Mouse (Mus musculus) gastrocnemius, postnatal 10 days (tissue): ENCODE data around the gene Thsd4. TPM values are rescaled to one million over a fixed set of nuclear protein-coding genes. Genes with fewer than 3 reads are reported as not detected.
"Not testable (repeated sequence)": the region's sequence is repeated elsewhere in the genome, so short reads cannot be mapped to it uniquely, and the experiment has no call there.

Source experiments
- DNase-seq: peaks from one replicate; pipeline ENCODE4 v3.0.0; 2021; ENCODE audit warnings: mixed read lengths
- total RNA-seq, 2 experiments: library from RNA; stranded (reverse); gene quantifications; 2 replicates each; pipeline ENCODE4 v1.2.3; 2021

The Thsd4 gene
- total RNA-seq, 2 experiments from 2014 or later: 5.9 to 9.1 TPM

DNA sequence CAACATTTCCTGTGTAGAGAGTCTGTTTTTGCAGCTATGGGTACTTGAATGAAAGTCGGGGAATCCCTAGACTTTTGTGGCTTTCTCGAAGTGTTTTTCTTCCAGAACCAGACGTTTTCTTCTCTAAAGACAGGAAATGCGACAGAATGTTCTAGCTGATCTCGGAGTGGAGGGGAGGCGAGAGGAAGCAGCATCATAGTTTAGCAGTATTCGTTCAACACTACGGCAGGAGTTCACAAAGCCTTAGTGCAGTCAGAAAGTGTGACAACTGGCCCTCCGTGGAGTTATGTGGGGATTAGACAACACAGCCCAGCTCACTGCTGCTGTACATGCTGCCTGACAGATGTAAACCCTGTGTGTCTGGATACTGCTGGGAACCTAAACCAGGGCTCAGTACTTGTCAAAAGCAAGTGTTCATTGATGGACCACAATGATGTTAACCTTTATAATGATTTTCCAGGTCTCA is 579.9 kb downstream of the Thsd4 start:
- DNase-seq: no peak

DNA sequence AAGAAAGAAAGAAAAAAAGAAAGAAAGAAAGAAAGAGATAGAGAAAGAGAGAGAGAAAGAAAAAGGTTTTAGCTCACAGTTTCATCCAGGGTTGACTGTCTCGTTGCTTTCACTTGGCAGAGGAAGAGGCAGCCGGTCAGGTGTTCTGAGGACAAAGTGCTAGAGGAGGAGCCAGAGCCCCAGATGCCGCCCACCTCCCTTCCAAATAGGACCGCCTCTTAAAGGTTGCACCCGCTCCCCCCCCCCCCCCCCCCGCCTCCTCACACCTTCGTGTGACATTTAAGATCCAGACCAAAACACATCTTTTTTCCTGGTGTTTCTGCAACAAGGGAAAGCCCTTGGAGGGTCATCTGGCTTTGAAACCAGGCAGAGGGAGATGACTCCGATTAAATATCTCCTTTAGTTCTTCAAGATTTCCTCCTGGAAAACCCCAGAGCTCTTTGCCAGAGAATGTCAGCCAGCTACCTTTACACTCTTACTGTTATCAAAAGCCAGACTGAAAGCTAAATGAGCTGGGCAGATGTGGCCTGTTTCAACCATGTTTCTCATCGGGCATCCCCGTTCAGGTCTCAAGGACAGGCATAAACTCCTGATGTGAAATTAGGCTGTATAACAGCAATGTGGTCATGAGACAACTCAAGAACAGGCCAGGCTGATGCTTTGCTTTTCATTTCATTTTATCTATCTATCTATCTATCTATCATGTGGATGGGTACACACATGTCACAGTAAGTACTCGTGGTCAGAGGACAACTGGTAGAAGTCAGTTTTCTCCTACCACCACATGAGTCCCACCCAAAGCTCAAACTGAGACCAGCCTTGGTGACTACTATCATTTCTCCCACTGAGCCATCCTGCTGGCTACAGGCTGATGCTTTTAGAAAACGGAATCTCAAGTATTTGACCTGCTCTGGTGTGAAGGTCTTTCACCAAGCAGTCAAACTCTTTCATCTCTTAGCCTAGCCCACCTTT is 580.6 kb downstream of the Thsd4 start:
- no peak for DNase-seq

DNA sequence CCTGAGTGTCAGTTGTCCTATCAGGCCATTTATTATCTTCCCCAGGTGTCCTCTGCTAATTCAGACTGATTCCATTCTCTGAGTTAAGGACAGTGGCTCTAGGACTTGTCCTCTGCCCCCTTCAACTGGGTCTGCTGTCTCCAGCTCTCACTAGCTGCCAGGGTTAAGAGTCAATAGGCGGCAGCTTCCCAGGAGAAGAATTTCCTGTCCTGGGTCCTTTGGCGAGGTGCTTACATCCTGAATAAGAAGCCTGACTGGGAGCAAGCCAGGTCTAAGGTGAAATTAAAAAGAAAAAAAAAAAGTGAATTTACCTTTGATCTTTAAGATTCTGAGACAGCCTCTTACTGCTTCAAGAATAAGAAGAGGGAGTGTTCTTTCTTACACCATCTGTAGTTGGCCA is 582.2 kb downstream of the Thsd4 start:
- DNase-seq: no peak

DNA sequence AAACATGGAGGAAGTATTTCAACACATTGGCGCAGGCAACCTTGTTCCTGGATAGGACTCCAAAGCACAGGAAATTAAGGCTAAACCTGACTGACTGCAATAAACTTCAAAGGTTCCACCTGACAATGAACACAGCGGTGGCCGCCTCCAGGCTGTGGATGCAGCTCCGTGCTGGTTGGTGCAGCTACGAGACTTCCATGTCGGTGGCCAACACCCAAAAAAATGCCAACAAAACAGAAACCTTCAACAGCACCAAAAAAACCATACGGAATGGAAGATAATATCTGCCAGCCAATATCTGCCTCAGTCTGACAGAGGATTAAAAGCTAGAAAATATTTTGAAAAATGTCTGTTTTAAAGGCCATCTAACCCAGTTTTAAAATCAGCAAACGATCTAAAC is 583.3 kb downstream of the Thsd4 start:
- DNase-seq: no peak

DNA sequence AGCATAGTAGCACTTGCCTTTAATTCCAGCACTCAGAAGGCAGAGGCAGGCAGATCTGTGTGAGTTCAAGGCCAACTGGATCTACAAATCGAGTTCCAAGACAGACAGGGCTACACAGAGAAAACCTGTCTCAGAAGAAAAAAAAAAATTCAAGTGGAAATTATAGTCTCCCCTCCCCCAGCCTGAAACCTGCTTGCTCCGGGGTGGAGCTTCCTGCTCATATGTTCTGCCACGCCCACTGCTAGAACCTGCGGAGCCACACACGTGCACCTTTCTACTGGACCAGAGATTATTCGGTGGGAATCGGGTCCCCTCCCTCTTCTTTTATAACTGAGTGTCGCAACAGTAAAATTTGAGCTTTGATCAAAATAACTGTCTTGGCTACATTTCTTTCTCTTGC is 586.0 kb downstream of the Thsd4 start:
- DNase-seq: not testable (repeated sequence)

DNA sequence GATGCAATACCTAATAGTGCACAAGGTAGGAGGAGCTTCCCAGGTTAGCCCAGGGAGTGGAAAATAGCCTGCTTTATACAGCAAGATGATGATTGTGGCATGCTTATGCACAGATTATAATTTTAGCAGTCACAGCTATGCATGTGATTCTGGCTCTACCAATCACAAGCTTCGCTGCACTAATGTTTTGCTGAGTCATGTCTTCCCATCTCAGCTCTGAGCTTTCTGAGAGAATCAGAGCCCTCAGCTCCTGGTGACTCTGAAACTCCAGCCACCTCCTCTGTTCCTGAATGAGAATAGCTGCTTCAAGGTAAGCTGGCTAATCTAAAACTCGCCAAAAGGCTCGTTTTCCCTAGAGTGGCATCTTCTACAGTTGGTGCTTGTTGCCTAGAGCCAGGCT is 591.6 kb downstream of the Thsd4 start:
- DNase-seq: no peak

Other genes starting within 250 kb of the Thsd4 start
- gene Lrrc49, start 166.1 kb upstream of the Thsd4 start, total RNA-seq: 1 to 10 TPM; 4.7 to 5.1 TPM
- gene Larp6, start 190.9 kb upstream of the Thsd4 start, total RNA-seq: 1 to 10 TPM; 2.2 to 2.9 TPM